Mouse (Mus musculus): ENCODE results near the gene Elf2.
A peak's percentile ranks its signal among the peaks of the same experiment; 100 is the strongest.

Gene Elf2

GRCm38 (mm10) chr3:51340552-51341267 lies at the start of gene Elf2:
Gene Elf2, minus strand, starts transcription at chr3:51340663.
- DNase-seq, result peak; percentile 73 to 75

- DNase-seq, result no peak
These were observed 48.4 kb upstream of the Elf2 start for GRCm38 (mm10) chr3:51388904-51389303.

- DNase-seq, result no peak
These were observed 47.5 kb upstream of the Elf2 start for GRCm38 (mm10) chr3:51387868-51388381.

GRCm38 (mm10) chr3:51387134-51387451 lies 46.6 kb upstream of the Elf2 start:
- no peak for DNase-seq

GRCm38 (mm10) chr3:51386441-51387133 lies 46.1 kb upstream of the Elf2 start:
- DNase-seq, result no peak

GRCm38 (mm10) chr3:51383409-51383808 lies 42.9 kb upstream of the Elf2 start:
- DNase-seq, result no peak

- DNase-seq, result no peak
These were observed 40.2 kb upstream of the Elf2 start for GRCm38 (mm10) chr3:51380660-51381014.

GRCm38 (mm10) chr3:51379786-51380659 lies 39.6 kb upstream of the Elf2 start:
- no peak for DNase-seq

GRCm38 (mm10) chr3:51378665-51378946 lies 38.1 kb upstream of the Elf2 start:
- DNase-seq, result no peak

- DNase-seq, result no peak
These were observed 37.6 kb upstream of the Elf2 start for GRCm38 (mm10) chr3:51377878-51378664.

- DNase-seq, result peak in 1 of 2 experiments; percentile 31
These were observed 35.1 kb upstream of the Elf2 start for GRCm38 (mm10) chr3:51375307-51376265.

- no peak for DNase-seq
These were observed 33.1 kb upstream of the Elf2 start for GRCm38 (mm10) chr3:51373544-51373943.

GRCm38 (mm10) chr3:51372883-51373282 lies 32.4 kb upstream of the Elf2 start:
- no peak for DNase-seq

- no peak for DNase-seq
These were observed 31.4 kb upstream of the Elf2 start for GRCm38 (mm10) chr3:51371826-51372225.

GRCm38 (mm10) chr3:51368011-51368410 lies 27.5 kb upstream of the Elf2 start:
- DNase-seq, result no peak

GRCm38 (mm10) chr3:51366926-51367325 lies 26.5 kb upstream of the Elf2 start:
- no peak for DNase-seq

GRCm38 (mm10) chr3:51365517-51365882 lies 25.0 kb upstream of the Elf2 start:
- no peak for DNase-seq

- DNase-seq, result peak; percentile 57 to 68
These were observed 24.4 kb upstream of the Elf2 start for GRCm38 (mm10) chr3:51364703-51365516.

GRCm38 (mm10) chr3:51361066-51361465 lies 20.6 kb upstream of the Elf2 start:
- DNase-seq, result no peak

- DNase-seq, result peak in 1 of 2 experiments; percentile 22
These were observed 19.3 kb upstream of the Elf2 start for GRCm38 (mm10) chr3:51359558-51360307.

Data from thymus, adult 18-20 months (tissue).